Mouse (Mus musculus) erythroblast, embryonic 14.5 days (primary cell): Measurements from ENCODE around the gene Cops7b.

ENCODE experiments used
- GATA1 ChIP-seq: IDR thresholded peaks from 2 replicates; pipeline ENCODE4 v1.6.1; 2012; ENCODE audit warnings: low read length, inconsistent platforms, mixed read lengths
- TAL1 ChIP-seq: IDR thresholded peaks from 3 replicates; pipeline ENCODE4 v1.6.1; 2012; ENCODE audit warnings: low read length, inconsistent platforms, mixed read lengths

DNA sequence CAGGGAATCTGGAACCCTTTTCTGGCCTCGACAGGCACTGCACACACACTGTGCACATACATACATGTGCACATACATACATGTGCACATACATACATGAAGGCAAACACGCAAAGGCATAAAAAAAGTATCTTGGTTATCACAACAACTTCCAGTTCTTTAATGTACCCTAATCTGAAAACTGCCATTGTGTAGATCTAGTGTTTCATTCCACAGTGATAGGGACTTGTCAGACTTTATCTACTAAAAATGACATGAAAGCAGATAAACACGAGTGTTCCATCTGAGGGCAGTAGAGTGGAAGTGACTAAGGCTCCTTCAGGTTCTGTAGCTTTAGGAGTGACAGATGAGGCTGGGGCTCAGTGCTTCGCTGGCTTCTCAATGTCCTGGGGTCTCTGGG, 31.4 kb upstream of the Cops7b start:
- no peak for TF ChIP-seq GATA1
- no peak for TF ChIP-seq TAL1
